Mouse (Mus musculus) adrenal gland, postnatal 0 days (tissue): ENCODE data around the gene Dtd2. TPM values are rescaled to one million over a fixed set of nuclear protein-coding genes. Genes with fewer than 3 reads are reported as not detected.

Experiments used
- polyA plus RNA-seq: library from polyadenylated mRNA; unstranded; fragments of >200 nt; fragmentation: Nextera tagmentation; extraction: Ambion mirVana; gene quantifications from 2 replicates; pipeline ENCODE4 v1.2.1, GENCODE M21; 2015

Dtd2 gene
- polyA plus RNA-seq: 37.2 and 48.4 TPM in 2 replicates

DNA sequence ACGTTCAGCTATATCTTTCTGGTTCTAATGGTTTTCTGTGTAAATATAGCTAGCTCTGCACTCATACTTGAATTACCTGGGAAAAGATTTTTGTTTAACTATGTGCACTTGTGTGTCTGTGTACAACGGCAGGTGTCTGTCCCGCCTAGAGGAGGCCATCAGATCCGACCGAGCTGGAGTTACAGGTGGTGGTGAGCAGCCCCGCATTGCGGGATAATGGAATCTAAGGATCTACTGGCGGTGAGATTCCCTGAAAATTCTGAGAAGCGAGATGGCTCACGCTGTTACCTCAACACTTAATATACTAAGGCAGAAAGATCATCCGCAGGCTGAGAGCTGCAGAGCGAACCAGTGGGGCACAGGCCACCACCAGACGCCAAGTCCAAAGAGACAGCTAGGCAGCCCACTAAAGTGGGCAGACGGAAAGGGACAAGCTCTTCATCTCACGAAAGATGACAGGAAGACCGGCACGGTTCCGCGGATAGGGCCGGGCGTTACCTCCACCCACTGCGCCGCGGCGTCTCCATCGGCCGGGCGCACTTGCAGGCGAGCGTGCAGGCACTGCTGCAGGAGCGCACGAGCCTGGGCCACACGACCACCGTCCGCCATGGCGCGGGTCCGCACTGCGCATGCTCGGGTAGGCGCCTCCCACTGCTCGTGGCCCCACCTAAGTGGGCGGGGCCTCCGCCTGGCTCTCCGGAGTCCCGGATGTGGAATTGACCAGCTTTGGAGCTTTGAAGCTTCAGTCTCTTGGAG lies at the start of gene Dtd2:
Dtd2 (minus strand) TSS at position 625 of the 756 bp plus-strand sequence.

DNA sequence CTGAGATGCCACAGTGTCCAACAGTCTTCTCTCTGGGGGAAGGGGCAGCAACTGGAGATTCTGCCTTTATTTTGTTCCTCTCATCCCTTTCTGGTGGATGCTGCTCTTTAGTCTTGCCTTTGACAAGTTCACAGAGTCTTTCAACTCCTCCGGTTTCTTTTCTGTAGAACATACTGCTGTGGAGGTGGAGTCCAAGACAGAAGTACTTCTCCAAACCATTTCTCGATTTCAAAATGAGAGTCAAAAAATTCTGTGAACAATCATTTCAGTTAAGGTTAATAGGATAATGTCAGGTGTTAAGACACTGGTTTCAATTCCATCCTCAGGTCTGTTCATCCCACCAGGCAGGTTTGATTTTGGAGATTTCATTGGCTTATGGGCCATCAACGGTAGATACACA lies 21.7 kb upstream of the Dtd2 start, which contains the start of gene Gpr33:
Gpr33 (minus strand) TSS at position 101 of the 400 bp plus-strand sequence.

GRCm38 (mm10) chr12:51971070-51971664 lies 35.1 kb downstream of the Dtd2 start, which contains the start of gene Heatr5a:
Heatr5a (minus strand) TSS chr12:51971321.

Other genes starting within 250 kb of the Dtd2 start
- gene Hectd1, start 177.0 kb downstream of the Dtd2 start, polyA plus RNA-seq: 18.5 and 27.5 TPM in 2 replicates
- 2.5 and 3.9 TPM in 2 replicates for gene Heatr5a, start 35.2 kb downstream of the Dtd2 start, polyA plus RNA-seq
- gene Gpr33, start 21.6 kb upstream of the Dtd2 start, polyA plus RNA-seq: not detected in 2 replicates
- gene Nubpl, start 91.2 kb upstream of the Dtd2 start, polyA plus RNA-seq: 20.3 and 22.4 TPM in 2 replicates